ENCODE assay signal across 25 mouse cellular contexts in the genomic region with DNA sequence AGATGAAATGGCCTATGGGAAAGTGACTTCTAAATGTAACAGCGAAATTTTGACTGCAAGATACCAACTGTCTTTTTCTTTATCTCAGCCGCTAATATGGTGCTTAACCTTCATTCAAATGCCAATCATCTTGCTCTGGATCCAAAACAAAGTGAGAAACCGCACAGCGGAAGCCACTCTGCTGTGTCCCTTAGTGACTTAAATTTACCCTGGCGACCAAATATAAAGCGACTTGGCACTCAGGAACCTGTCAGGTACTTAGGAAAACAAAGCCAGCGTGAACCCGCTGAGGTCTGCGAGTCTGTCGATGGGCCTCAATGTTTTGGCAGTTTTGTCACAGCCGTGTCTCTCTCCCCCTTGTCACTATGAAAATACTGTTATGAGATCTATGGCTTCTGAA.
DNase-seq lines count a peak whose midpoint lies in the region; ATAC-seq lines count a peak whose summit lies in the region.
"Had no signal": no experiment of that assay in that cellular context is flagged by ENCODE, and none has a peak within 500 bp of the region (broad histone marks: within the 10 kb centered on the region; RNA-seq: fewer than 3 reads in every experiment).

No protein-coding gene starts in this region.

- 43% methylated on average over 11 of the region's 11 CpGs for WGBS in forebrain, embryonic 16.5 days
- WGBS in forebrain, embryonic 15.5 days, result 41% methylated on average over 11 of the region's 11 CpGs

- peak; percentile 3 for DNase-seq in lung, postnatal 36 days
- DNase-seq in lung, postnatal 10 days, result no peak
- peak; percentile 11 for DNase-seq in R1 (ENCODE audit: low read depth, low spot score)
- DNase-seq in brain, adult 2 months (ENCODE audit: low read depth, low spot score), result peak; percentile 32
- no peak for DNase-seq in thymus, postnatal 4 days
- DNase-seq: adrenal gland, adult 8-10 months; adrenal gland, postnatal 25 days; cerebellum, adult 11-12 months; cerebellum, adult 8-10 months; gastrocnemius, postnatal 25 days; heart, adult 2 months; heart, postnatal 4 days; kidney, adult 18-20 months had no signal

- no peaks in the 10 kb centered on the region for H3K9me3 ChIP-seq in forebrain, embryonic 16.5 days (ENCODE audit: control insufficient read depth, low read length)
- H3K9me3 ChIP-seq in forebrain, embryonic 15.5 days, result no peaks in the 10 kb centered on the region
- H3K9me3 ChIP-seq: embryonic facial prominence, embryonic 12.5 days; embryonic facial prominence, embryonic 15.5 days; heart, embryonic 15.5 days had no signal

- no peaks in the 10 kb centered on the region for H3K27me3 ChIP-seq in forebrain, embryonic 16.5 days (replicated peaks; ENCODE audit: control insufficient read depth, insufficient read depth, low read length)
- H3K27me3 ChIP-seq in forebrain, embryonic 15.5 days, result no peaks in the 10 kb centered on the region
- H3K27me3 ChIP-seq: embryonic facial prominence, embryonic 12.5 days; embryonic facial prominence, embryonic 15.5 days; heart, embryonic 15.5 days had no signal

- no peak overlapping the region for H3K4me3 ChIP-seq in forebrain, embryonic 16.5 days (replicated peaks; ENCODE audit: low read length)
- H3K4me3 ChIP-seq in forebrain, embryonic 15.5 days, result no peak overlapping the region
- H3K4me3 ChIP-seq: embryonic facial prominence, embryonic 12.5 days; embryonic facial prominence, embryonic 15.5 days; heart, adult 2 months; heart, embryonic 15.5 days had no signal

- no peak overlapping the region for H3K9ac ChIP-seq in forebrain, embryonic 16.5 days (replicated peaks; ENCODE audit: low read depth, low read length)
- no peak overlapping the region for H3K9ac ChIP-seq in forebrain, embryonic 15.5 days (replicated peaks)
- H3K9ac ChIP-seq: embryonic facial prominence, embryonic 12.5 days; embryonic facial prominence, embryonic 15.5 days; heart, embryonic 15.5 days; hindbrain, embryonic 14.5 days had no signal

- peaks cover 17% of the 10 kb centered on the region for H3K4me1 ChIP-seq in forebrain, embryonic 16.5 days (replicated peaks; ENCODE audit: control insufficient read depth, insufficient read depth, low read length)
- H3K4me1 ChIP-seq in forebrain, embryonic 15.5 days, result peaks cover 32% of the 10 kb centered on the region
- H3K4me1 ChIP-seq: embryonic facial prominence, embryonic 12.5 days; embryonic facial prominence, embryonic 15.5 days; heart, embryonic 15.5 days had no signal

- peak; percentile 18; the same call in 1 of the 2 replicates for ATAC-seq in forebrain, embryonic 16.5 days
- no peak for ATAC-seq in forebrain, embryonic 15.5 days (replicated peaks)
- ATAC-seq: activated CD4-positive, CD25-positive, alpha-beta regulatory T cell, adult 4 months; CD4-positive, CD25-positive, alpha-beta regulatory T cell, adult 4 months; hindbrain, postnatal 0 days; inflammation-experienced regulatory T-cells, adult 6 months; intestine, embryonic 16.5 days had no signal

- no peak overlapping the region for H3K4me2 ChIP-seq in forebrain, embryonic 16.5 days (ENCODE audit: low read length)
- H3K4me2 ChIP-seq in forebrain, embryonic 15.5 days (replicated peaks), result no peak overlapping the region
- H3K4me2 ChIP-seq: embryonic facial prominence, embryonic 12.5 days; embryonic facial prominence, embryonic 15.5 days; heart, embryonic 11.5 days; heart, embryonic 15.5 days; hindbrain, embryonic 14.5 days had no signal

- no peaks in the 10 kb centered on the region for H3K36me3 ChIP-seq in forebrain, embryonic 16.5 days (ENCODE audit: control insufficient read depth, insufficient read depth)
- H3K36me3 ChIP-seq in forebrain, embryonic 15.5 days, result no peaks in the 10 kb centered on the region
- H3K36me3 ChIP-seq: embryonic facial prominence, embryonic 12.5 days; embryonic facial prominence, embryonic 15.5 days; heart, embryonic 15.5 days had no signal

- no peak overlapping the region for H3K27ac ChIP-seq in forebrain, embryonic 16.5 days (ENCODE audit: low read length)
- H3K27ac ChIP-seq in forebrain, embryonic 15.5 days (replicated peaks), result no peak overlapping the region
- H3K27ac ChIP-seq: embryonic facial prominence, embryonic 12.5 days; embryonic facial prominence, embryonic 15.5 days; heart, adult 2 months; heart, embryonic 15.5 days; hindbrain, embryonic 14.5 days; hindbrain, postnatal 0 days had no signal

Comparison
In these comparisons a context has a peak if more than half of its experiments do, and no peak if none do; other contexts are left out.
1. DNase-seq: peak in lung, postnatal 36 days (single experiment), R1 (single experiment) and brain, adult 2 months (single experiment); none in lung, postnatal 10 days (single experiment) and thymus, postnatal 4 days (single experiment).